Mouse (Mus musculus) cerebellum, adult 2 months (tissue): ENCODE measurements around the gene Sidt2. TPM values are rescaled to one million over a fixed set of nuclear protein-coding genes. Genes with fewer than 3 reads are reported as not detected.

ENCODE experiments used
- DNase-seq, 2 experiments: peaks; one replicate each; pipeline ENCODE4 v3.0.0; 2021
- H3K27ac ChIP-seq: fragments of 200-500 bp; 2 replicates; pipeline ENCODE4 v1.5.1; 2012; ENCODE audit warnings: low read length, control low read depth, inconsistent platforms; ENCODE audit not compliant: insufficient read depth
- H3K27me3 ChIP-seq: fragments of 200-500 bp; 2 replicates; pipeline ENCODE4 v1.6.1; 2012; ENCODE audit warnings: inconsistent platforms, mild to moderate bottlenecking, low read length, moderate library complexity; ENCODE audit not compliant: control insufficient read depth, insufficient read depth
- H3K4me1 ChIP-seq: fragments of 200-500 bp; 2 replicates; pipeline ENCODE4 v1.6.1; 2011; ENCODE audit warnings: low read length; ENCODE audit not compliant: control insufficient read depth, insufficient read depth
- H3K4me3 ChIP-seq: fragments of 200-500 bp; replicated peaks from 2 replicates; pipeline ENCODE3; 2011; ENCODE audit warnings: mild to moderate bottlenecking, low read depth, low read length, control low read depth; ENCODE audit not compliant: insufficient read depth
- CTCF ChIP-seq: fragments of 200-500 bp; IDR thresholded peaks from 2 replicates; pipeline ENCODE4 v1.5.1; 2011; ENCODE audit warnings: low read depth, mild to moderate bottlenecking, control low read depth, low read length, moderate library complexity, borderline replicate concordance; ENCODE audit not compliant: insufficient read depth
- POLR2A ChIP-seq: fragments of 200-500 bp; IDR thresholded peaks from 2 replicates; pipeline ENCODE4 v1.6.1; 2011; ENCODE audit warnings: low read length, control low read depth, borderline replicate concordance; ENCODE audit not compliant: insufficient read depth
- polyA plus RNA-seq: library from polyadenylated mRNA; depleted of rRNA; stranded (reverse); fragments of >200 nt; gene quantifications from 2 replicates; pipeline ENCODE4 v1.2.3, GENCODE M21; 2012; rRNA removed

Gene Sidt2
- polyA plus RNA-seq, 1 experiment, result 130 TPM

DNA sequence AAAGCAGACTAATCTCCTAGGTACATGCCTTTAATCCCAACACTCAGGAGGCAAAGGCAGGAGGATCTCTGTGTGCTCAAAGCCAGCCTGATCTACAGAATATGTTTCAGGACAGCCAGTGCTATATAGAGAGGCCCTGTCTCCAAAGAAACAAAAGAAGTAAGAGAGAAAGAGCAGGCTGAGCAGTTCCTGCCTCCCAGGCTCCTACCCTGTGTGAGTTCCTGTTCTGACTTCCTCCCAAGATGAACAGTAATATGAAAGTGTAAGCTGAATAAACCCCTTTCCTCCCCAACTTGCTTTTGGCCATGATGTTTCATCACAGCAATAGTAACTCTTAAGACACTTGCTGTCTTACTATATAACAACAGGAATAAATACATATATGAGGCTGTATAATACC is 61.4 kb downstream of the Sidt2 start:
- TF ChIP-seq CTCF (no peak), POLR2A (no peak)
- H3K4me3 ChIP-seq, result no peak overlapping the region

More for the DNA sequence above, 61.4 kb downstream of the Sidt2 start:
- Histone ChIP-seq H3K27ac (no peak overlapping the region), H3K4me1 (no peaks in the 10 kb centered on the region), H3K27me3 (no peaks in the 10 kb centered on the region)
- no peak for DNase-seq

Other genes with a start within 250 kb of the Sidt2 start
- 30.5 and 32.5 TPM in 2 replicates for gene Cep164, start 126.6 kb downstream of the Sidt2 start, polyA plus RNA-seq
- gene Bace1, start 116.7 kb downstream of the Sidt2 start, polyA plus RNA-seq, result 68.2 and 76.7 TPM in 2 replicates
- gene Pcsk7, start 48.8 kb downstream of the Sidt2 start, polyA plus RNA-seq, result 32.6 and 33.3 TPM in 2 replicates
- 45.8 and 47.4 TPM in 2 replicates for gene Rnf214, start 48.3 kb downstream of the Sidt2 start, polyA plus RNA-seq
- gene Tagln, start 19.2 kb downstream of the Sidt2 start, polyA plus RNA-seq, result 13.2 and 13.7 TPM in 2 replicates
- gene Pafah1b2, start 57.4 kb upstream of the Sidt2 start, polyA plus RNA-seq, result 108 and 111 TPM in 2 replicates
- gene Sik3, start 57.6 kb upstream of the Sidt2 start, polyA plus RNA-seq, result 63.1 and 69.1 TPM in 2 replicates